Mouse (Mus musculus) left cerebral cortex, postnatal 36 days (tissue): ENCODE results near the gene Unc45b. TPM values are rescaled to one million over a fixed set of nuclear protein-coding genes. Genes with fewer than 3 reads are reported as not detected.
"Not testable (repeated sequence)": the region's sequence is repeated elsewhere in the genome, so short reads cannot be mapped to it uniquely, and the experiment has no call there.

Experiments
- DNase-seq, 2 experiments: peaks; one replicate each; pipeline ENCODE4 v3.0.0; 2021 to 2022; ENCODE audit warnings: low spot score in 2 of 2, mixed read lengths in 1 of 2
- intact Hi-C: fragments of 180-260 bp; cut with DNase I; formaldehyde crosslinking; loops from one replicate; pipeline ENCODE4 v1.15.1; 2025
- microRNA-seq: library from miRNA; unstranded; fragments of <30 nt; microRNA quantifications from one replicate; pipeline ENCODE4 v1.2.0, GENCODE M21; 2022
- total RNA-seq, 2 experiments: library from RNA; stranded (reverse); gene quantifications; 2 replicates each; pipeline ENCODE4 v1.2.3; 2021

The Unc45b gene
- total RNA-seq, 2 experiments from 2014 or later, result 1.2 to 2.3 TPM

DNA sequence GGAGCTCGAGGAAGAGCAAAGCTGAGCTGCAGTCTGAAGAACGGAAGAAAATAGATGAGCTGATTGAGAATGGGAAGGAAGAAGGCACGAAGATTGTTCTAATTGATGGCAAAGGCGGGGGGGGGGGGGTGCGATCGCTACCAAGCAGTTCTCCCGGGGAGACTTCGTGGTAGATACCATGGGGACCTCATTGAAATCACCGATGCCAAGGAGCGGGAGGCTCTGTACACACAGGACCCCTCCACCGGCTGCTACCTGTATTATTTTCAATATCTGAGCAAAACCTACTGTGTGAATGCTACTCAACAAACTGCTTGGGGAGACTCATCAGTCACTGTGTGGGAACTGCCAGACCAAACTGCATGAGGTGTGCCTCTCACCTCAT lies 61.2 kb downstream of the Unc45b start:
- intact Hi-C loops, result loop anchor here (5.0 kb wide), 1 partner anchor 76 kb away; no protein-coding TSS in a partner anchor
- DNase-seq, result no peak

DNA sequence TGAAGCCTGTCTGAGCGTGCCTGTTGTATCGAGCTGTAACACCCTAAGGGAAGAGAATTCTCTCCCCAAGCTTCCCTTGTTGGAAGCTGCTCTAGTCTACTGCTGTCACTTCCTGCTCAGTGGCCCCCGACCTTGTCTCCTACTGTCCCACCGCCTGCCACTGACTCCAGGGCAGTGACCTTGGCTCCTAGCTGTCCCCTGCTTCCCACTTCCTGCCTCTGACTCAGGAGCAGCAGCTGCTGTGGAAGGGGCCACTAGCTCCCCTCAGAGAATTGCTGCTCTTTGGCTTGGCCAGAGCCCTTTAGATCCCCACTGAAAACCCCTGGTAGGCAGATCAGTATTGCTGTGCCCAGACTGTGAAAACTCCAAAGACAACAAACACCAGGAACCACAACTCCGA lies 63.6 kb downstream of the Unc45b start:
- intact Hi-C loops, result loop anchor here (5.0 kb wide), 1 partner anchor 73 kb away; no protein-coding TSS in a partner anchor
- no peak for DNase-seq

DNA sequence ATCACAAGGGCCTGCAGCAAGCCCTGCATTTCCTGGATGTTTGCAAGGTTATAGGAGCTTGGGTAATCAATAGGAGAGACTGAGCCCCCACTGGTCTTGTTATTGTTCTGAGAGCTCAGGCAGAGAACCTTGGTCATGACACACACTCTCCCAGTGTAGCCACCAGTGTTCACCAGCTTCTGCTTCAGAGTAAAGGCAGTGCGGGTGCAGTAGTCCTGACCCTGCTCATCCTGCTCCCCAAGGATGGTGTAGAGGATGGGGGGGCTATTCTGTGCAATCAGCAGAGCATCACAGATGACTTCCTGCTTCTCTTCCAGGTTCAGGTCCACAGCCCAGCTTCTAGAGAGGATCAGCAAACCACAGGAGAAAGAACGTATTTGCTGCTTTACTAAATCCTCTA lies 72.1 kb downstream of the Unc45b start:
- DNase-seq, intact Hi-C loops: not testable (repeated sequence)

DNA sequence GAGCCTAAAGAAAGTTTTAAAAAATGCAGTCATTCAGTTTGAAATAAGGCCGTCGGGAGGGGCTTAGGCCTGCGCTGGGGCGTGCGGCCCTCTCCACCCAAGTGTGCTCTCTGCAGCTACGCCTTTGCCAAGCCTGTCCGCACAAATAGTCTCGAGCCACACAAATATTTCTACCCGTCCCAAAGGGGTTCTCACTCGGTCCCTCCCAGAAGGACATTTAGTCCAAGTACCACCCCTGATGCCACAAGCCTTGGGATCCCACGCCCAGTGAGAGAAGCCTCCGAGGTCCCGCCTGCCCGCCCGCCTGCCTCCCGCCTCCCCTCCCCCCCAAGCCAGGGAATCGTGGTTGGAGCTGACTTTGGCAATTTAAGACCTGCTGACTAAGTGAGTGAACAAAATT lies 72.8 kb downstream of the Unc45b start:
- intact Hi-C loops, result no loop called here

DNA sequence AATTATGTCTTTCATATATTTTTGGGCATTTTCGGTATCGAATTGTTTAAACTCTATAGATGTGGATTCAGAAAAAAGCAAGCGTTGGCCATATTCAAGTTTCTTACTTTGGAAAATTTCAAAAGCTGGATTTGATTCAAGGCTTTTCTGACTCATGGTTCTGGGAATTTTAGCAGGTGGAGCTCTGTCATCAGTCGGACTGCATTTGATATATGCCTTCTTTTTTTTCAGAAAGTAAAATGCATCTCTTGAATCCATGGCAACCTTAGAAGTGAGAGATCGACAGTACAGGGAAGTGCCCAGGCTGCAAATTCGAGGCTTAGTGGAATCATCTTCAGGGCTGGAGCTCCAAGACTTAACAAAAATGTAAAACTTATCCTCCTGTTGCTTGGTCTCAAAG lies 77.3 kb downstream of the Unc45b start:
- no peak for DNase-seq
- intact Hi-C loops, result no loop called here

More for the DNA sequence above, 72.8 kb downstream of the Unc45b start:
- no peak for DNase-seq

DNA sequence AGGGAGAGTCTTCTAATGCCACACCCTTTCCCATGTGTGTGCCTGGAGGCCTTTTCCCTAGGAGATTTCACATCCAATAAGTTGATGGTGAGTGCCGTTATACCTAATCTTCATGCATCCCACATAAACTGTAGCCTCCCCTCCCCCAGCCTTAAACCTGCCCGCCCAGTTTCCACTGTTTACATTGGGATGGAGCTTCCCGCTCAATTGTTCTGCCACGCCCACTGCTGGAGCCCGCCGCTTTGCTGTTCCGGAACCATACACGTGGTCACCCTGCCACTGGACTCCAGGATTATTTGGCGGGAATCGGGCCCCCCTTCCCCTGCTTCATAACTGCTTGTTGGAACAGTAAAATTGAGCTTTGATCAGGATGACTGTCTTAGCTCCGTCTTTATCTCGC lies 79.0 kb downstream of the Unc45b start:
- intact Hi-C loops, result no loop called here
- no peak for DNase-seq

DNA sequence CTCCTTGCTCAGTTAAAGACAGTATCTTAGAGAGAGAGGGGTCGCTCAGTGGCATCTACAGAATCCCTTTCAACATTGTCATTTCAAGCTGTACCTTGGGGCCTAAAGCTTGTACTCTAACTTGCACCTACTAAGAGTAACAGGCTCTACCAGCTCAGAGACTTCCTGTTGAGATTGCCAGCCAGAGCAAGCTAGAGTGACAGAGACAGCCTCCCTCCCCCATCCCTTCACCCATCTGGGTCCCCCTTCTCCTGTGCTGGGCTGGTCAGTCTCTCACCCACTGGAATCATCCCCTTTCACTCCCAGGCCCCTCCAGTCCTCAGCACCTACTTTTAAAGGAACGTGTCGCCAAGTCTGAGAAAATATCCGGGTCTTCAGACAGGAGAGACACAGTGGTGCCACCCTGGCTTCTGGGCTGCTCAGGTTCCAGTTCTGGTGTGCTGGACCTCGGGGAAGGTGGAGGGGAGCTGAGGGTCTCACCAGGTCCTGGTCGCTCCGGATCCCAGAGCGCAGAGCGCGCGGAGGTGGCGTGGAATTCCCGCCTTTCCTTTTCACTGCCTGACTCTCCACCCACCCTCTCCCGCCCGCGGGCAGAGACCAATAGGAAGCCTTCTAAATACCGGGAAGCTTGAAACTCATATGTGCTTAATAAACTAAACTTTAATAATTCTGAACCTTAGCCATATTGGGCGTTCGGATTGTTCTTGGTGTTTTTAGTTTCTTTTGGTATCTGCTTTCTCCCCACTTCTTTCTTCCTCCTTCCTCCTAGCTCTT lies 80.4 kb downstream of the Unc45b start:
- DNase-seq, intact Hi-C loops: not testable (repeated sequence)

DNA sequence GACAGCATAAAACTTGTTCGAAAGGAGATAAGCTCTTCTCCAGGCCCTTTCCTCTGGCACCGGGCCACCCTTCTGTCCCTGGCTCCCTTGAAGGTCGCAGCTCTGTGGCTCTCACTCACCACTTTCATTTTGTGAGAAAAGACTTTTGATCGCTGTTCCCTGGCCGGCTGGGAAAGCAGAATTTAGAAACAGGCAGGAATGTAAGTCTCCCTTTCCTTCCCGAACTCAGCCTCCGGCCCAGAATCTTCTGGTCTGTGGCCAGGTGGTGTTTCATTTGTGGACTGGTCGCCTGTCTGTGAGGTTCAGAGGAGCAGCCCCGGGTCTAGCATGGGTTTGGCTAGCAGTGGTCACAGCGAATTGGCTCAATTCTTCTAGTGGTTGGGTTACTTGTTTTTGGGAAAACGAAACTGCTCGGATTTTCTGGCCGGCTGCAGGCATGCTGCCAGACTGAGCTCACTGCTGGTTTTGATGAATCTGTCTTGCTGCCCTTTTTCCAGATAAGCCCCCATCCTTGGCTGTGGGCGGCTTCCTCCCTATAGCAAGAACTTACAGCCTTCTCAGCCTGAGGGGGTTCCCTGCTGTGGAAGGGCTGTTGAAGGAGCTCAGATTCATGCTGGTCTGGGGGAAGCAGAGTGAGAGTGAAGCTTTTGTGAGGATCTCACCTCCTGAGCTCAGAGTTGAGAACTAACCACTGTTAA lies 81.3 kb downstream of the Unc45b start, which contains the start of gene Slfn9:
Gene Slfn9 (minus strand): TSS at position 362 of the 698 bp plus-strand sequence.
- peak; percentile 19 to 22 for DNase-seq
- intact Hi-C loops, result no loop called here

Small RNA genes within 50 kb of the gene (microRNA-seq; reads per million reads assigned to microRNA genes)
- gene Mir7679, result not detected

Other genes with a start within 250 kb of the Unc45b start
- gene Cct6b, start 146.2 kb upstream of the Unc45b start, total RNA-seq, result under 1 TPM; 0.27 to 0.35 TPM
- 10 to 100 TPM; 15.4 to 15.8 TPM for gene Zfp830, start 146.2 kb upstream of the Unc45b start, total RNA-seq
- 10 to 100 TPM; 18.6 to 24.9 TPM for gene Lig3, start 129.4 kb upstream of the Unc45b start, total RNA-seq
- 10 to 100 TPM in 1 of 2 experiments, 1 to 10 TPM in 1; 9.2 to 10.3 TPM for gene Rffl, start 39.3 kb upstream of the Unc45b start, total RNA-seq
- gene Rad51d, start 19.9 kb upstream of the Unc45b start, total RNA-seq, result 10 to 100 TPM; 18.0 to 21.0 TPM
- gene Fndc8, start 18.4 kb upstream of the Unc45b start, total RNA-seq, result not detected
- gene Nle1, start 2.1 kb upstream of the Unc45b start, total RNA-seq, result 10 to 100 TPM; 30.6 to 44.8 TPM
- gene Slfn5, start 40.8 kb downstream of the Unc45b start, total RNA-seq, result 1 to 10 TPM; 4.1 to 4.3 TPM
- gene Slfn9, start 81.3 kb downstream of the Unc45b start, total RNA-seq, result under 1 TPM; 0.30 to 0.36 TPM
- gene Slfn8, start 110.3 kb downstream of the Unc45b start, total RNA-seq, result under 1 TPM; 0.34 to 0.39 TPM
- 1 to 10 TPM; 1.1 to 1.8 TPM for gene Slfn2, start 154.6 kb downstream of the Unc45b start, total RNA-seq
- gene Slfn1, start 206.3 kb downstream of the Unc45b start, total RNA-seq, result not detected